Mouse (Mus musculus) hindbrain, embryonic 12.5 days (tissue): ENCODE measurements around the gene Gm39115. TPM values are rescaled to one million over a fixed set of nuclear protein-coding genes. Genes with fewer than 3 reads are reported as not detected.
"Not testable (repeated sequence)": the region's sequence is repeated elsewhere in the genome, so short reads cannot be mapped to it uniquely, and the experiment has no call there.

Experiments used
- ATAC-seq: fragments of 200-750 bp; cut with Nextera tagmentation; 2 replicates; pipeline ENCODE4 v1.8.0; 2017; ENCODE audit warnings: moderate TSS enrichment; ENCODE audit not compliant: low FRiP score
- H3K27ac ChIP-seq: fragments of 300-500 bp; sonication (generic); 2 replicates; pipeline ENCODE4 v1.5.1; 2016; ENCODE audit warnings: mild to moderate bottlenecking
- H3K27me3 ChIP-seq: fragments of 300-500 bp; sonication (generic); 2 replicates; pipeline ENCODE4 v1.6.1; 2016; ENCODE audit warnings: mild to moderate bottlenecking
- H3K36me3 ChIP-seq: fragments of 300-500 bp; sonication (generic); 2 replicates; pipeline ENCODE4 v1.6.1; 2016; ENCODE audit warnings: mild to moderate bottlenecking
- H3K4me1 ChIP-seq: fragments of 300-500 bp; sonication (generic); 2 replicates; pipeline ENCODE4 v1.6.1; 2016
- H3K4me2 ChIP-seq: fragments of 300-500 bp; sonication (generic); replicated peaks from 2 replicates; pipeline ENCODE4 v1.6.1; 2016; ENCODE audit warnings: mild to moderate bottlenecking
- H3K4me3 ChIP-seq: fragments of 300-500 bp; sonication (generic); 2 replicates; pipeline ENCODE4 v1.5.1; 2016; ENCODE audit warnings: mild to moderate bottlenecking
- H3K9ac ChIP-seq: fragments of 300-500 bp; sonication (generic); 2 replicates; pipeline ENCODE4 v1.6.1; 2016; ENCODE audit warnings: mild to moderate bottlenecking, moderate library complexity
- H3K9me3 ChIP-seq: fragments of 300-500 bp; sonication (generic); replicated peaks from 2 replicates; pipeline ENCODE4 v1.6.1; 2016; ENCODE audit warnings: mild to moderate bottlenecking
- WGBS: fragments of 180-500 bp; shearing (Covaris S2); methylation state at CpG from one replicate; pipeline ENCODE4 v1.1.7; 2016; 5-methylcytosine and 5-hydroxymethylcytosine counted together
- polyA plus RNA-seq: library from polyadenylated mRNA; unstranded; fragments of >200 nt; fragmentation: Nextera tagmentation; extraction: Ambion mirVana; gene quantifications from 2 replicates; pipeline ENCODE4 v1.2.1, GENCODE M21; 2016

Gene Gm39115
- not detected in 2 replicates for polyA plus RNA-seq

DNA sequence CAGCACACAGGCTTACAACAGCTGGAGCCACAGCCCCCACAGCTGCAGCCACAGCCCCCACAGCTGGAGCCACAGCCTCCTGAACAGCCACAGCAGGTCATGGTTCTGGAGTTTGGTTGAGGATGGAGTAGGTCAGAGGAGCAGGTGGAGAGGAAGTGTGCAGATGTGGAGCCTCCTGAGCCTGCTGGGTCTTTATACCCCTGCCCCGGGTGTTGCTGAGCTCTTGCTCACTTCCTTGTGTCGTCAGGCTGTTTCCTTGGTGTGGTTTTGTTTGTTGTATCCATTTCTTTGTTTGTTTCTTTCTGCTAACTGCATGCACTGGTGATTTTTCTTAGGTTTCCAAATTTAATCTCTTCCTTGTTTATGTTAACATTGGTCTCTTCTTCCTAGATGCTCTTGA, at the start of gene Gm39115:
Gene Gm39115, minus strand, starts transcription at position 101 of the 400 bp plus-strand sequence.
- ATAC-seq, H3K36me3 ChIP-seq, H3K27ac ChIP-seq, H3K9ac ChIP-seq, H3K27me3 ChIP-seq, H3K4me1 ChIP-seq, H3K9me3 ChIP-seq, H3K4me2 ChIP-seq, H3K4me3 ChIP-seq: not testable (repeated sequence)
- WGBS, result 39% methylated on average over 2 of the region's 2 CpGs

DNA sequence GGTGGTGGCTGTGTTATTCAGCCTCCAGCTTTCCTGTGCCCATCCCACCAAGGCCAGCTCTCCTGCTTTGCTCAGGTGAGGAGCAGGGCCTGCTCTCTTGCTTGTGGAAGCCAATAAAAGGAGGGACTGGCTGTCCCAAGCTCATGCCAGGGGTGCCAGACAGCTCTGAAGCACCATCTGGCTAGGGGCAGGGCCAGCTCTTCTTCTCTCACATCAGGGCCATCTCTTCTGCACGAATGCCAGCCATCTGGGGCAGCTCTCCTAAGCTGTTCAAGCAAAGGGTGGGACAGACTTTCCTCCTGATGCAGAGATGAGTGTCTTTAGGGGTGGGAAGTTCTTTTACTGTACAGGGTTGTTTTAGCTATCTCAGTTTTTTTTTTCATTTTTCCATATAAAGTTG, 45.2 kb upstream of the Gm39115 start:
- WGBS, result 56% methylated on average over 1 of the region's 1 CpGs
- H3K27me3 ChIP-seq, result no peaks in the 10 kb centered on the region
- H3K9me3 ChIP-seq, result no peaks in the 10 kb centered on the region
- no peak overlapping the region for H3K4me3 ChIP-seq
- no peak overlapping the region for H3K9ac ChIP-seq
- no peak overlapping the region for H3K4me2 ChIP-seq
- no peaks in the 10 kb centered on the region for H3K36me3 ChIP-seq
- H3K4me1 ChIP-seq, result no peaks in the 10 kb centered on the region
- ATAC-seq, result no peak
- H3K27ac ChIP-seq, result no peak overlapping the region

DNA sequence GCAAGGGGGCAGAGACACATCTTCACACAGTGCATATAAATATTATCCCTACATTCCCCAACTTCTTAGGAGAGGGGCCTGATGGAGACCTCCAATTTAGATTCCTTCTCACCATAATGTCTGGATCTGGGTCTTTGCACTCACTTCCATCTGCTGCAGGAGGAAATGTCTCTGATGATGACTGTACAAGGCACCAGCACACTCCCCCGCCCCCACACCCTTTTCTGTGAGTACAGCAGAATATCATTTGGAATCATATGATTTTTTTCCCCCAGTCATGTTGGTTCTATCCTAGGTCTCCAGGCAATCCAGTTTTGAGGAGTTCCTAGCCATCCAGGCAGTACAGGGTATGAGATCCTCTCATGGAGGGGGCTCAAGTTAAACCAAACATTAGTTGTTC, 42.9 kb upstream of the Gm39115 start:
- Histone ChIP-seq H3K36me3 (no peaks in the 10 kb centered on the region), H3K27me3 (no peaks in the 10 kb centered on the region), H3K4me3 (no peak overlapping the region), H3K9me3 (no peaks in the 10 kb centered on the region), H3K9ac (no peak overlapping the region), H3K27ac (no peak overlapping the region), H3K4me2 (no peak overlapping the region), H3K4me1 (no peaks in the 10 kb centered on the region)
- ATAC-seq, result no peak
- 86% methylated on average over 1 of the region's 1 CpGs for WGBS

DNA sequence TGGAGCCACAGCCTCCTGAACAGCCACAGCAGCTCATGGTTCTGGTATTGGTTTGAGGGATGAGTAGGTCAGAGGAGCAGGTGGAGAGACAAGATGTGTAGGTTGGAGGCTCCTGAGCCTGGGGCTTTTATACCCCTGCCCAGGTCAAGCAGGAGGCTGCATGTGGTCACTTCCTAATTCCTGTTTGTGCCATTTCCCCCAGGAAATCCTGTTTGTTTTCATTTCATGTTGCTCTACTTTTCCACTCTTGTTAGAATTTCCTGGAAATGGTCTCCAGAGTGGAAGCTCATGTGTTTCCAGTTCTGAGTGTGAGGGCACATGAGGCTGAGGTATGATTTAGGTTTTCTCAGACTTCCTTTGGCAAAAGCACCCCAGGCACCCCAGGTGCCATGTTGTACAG, 40.1 kb upstream of the Gm39115 start, which contains the start of gene Krtap5-2:
Gene Krtap5-2, minus strand, starts transcription at position 101 of the 400 bp plus-strand sequence.
- H3K27me3 ChIP-seq, H3K36me3 ChIP-seq, H3K4me1 ChIP-seq, H3K9me3 ChIP-seq, H3K9ac ChIP-seq, H3K4me3 ChIP-seq, H3K27ac ChIP-seq, H3K4me2 ChIP-seq, ATAC-seq: not testable (repeated sequence)

DNA sequence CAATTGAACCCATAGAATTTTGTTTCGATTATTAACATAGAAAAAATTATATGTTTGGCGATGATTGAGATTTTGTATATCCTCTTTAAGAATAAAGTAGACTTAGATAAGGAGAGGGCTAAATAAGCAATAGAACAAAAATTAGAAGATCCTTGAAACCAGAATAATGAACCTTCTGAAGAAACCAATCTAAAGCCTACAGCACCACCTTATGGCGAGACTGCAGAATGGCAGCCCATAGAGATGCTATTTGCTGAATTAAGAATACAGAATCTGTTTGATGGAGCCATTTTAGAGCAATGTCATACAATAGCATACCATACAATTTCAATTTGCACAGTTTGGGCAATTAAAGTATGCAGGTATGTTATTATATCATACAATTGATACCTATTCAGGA, 34.0 kb upstream of the Gm39115 start:
- ATAC-seq, result no peak
- 45% methylated on average over 3 of the region's 3 CpGs for WGBS

DNA sequence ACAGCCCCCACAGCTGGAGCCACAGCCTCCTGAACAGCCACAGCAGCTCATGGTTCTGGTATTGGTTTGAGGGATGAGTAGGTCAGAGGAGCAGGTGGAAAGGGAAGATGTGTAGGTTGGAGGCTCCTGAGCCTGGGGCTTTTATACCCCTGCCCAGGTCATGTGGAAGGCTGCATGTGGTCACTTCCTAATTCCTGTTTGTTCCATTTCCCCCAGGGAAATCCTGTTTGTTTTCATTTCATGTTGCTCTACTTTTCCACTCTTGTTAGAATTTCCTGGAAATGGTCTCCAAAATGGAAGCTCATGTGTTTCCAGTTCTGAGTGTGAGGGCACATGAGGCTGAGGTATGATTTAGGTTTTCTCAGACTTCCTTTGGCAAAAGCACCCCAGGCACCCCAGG, 29.8 kb upstream of the Gm39115 start, which contains the start of gene Gm4553:
Gene Gm4553, minus strand, starts transcription at position 101 of the 400 bp plus-strand sequence.
- H3K27me3 ChIP-seq, H3K36me3 ChIP-seq, H3K4me1 ChIP-seq, H3K9ac ChIP-seq, H3K9me3 ChIP-seq, ATAC-seq, H3K4me3 ChIP-seq, H3K27ac ChIP-seq, H3K4me2 ChIP-seq: not testable (repeated sequence)

More for the DNA sequence above, 34.0 kb upstream of the Gm39115 start:
- H3K9ac ChIP-seq, result no peak overlapping the region
- no peaks in the 10 kb centered on the region for H3K9me3 ChIP-seq
- H3K4me3 ChIP-seq, result no peak overlapping the region
- no peaks in the 10 kb centered on the region for H3K4me1 ChIP-seq
- no peak overlapping the region for H3K27ac ChIP-seq
- H3K27me3 ChIP-seq, result no peaks in the 10 kb centered on the region
- H3K4me2 ChIP-seq, result no peak overlapping the region
- H3K36me3 ChIP-seq, result no peaks in the 10 kb centered on the region

DNA sequence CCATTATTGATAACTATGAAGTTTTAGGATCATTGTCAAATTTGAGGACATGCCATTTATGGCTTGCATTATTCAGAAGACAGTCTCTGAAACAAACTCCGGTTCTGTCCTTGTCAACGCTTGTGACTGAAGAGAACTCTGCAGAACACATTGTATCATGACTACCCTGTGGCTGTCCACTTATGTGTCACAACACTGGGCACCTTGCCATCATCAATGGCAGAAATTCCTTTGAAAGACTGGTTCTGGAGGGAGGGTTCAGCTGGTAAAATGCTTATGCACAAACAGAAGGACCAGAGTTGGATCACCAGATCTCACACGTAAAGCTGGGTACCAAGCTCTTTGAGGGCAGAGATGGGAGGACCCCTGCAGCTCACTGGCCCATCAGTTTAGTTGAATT, 23.5 kb upstream of the Gm39115 start:
- Histone ChIP-seq H3K9ac (no peak overlapping the region), H3K9me3 (no peaks in the 10 kb centered on the region), H3K4me3 (no peak overlapping the region), H3K4me1 (no peaks in the 10 kb centered on the region), H3K27ac (no peak overlapping the region), H3K27me3 (no peaks in the 10 kb centered on the region; the same call in 1 of the 2 replicates), H3K4me2 (no peak overlapping the region), H3K36me3 (no peaks in the 10 kb centered on the region)
- no peak for ATAC-seq
- WGBS, result 98% methylated on average over 3 of the region's 3 CpGs

DNA sequence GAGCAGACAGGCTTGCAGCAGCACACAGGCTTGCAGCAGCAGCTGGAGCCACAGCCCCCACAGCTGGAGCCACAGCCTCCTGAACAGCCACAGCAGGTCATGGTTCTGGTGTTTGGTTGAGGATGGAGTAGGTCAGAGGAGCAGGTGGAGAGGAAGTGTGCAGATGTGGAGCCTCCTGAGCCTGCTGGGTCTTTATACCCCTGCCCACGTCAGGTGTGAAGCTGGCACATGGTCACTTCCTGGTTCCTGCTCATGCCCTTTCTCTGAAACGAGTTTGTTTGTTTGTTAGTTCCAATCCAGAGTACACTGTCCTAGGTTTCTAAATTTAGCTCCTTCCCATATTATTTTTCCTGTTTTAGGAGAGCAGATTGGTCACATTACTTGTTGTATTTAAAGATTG, 21.2 kb upstream of the Gm39115 start, which contains the start of gene Gm29735:
Gene Gm29735, minus strand, starts transcription at position 101 of the 400 bp plus-strand sequence.
- H3K4me1 ChIP-seq, ATAC-seq, H3K4me2 ChIP-seq, H3K27me3 ChIP-seq, H3K9ac ChIP-seq, H3K4me3 ChIP-seq, H3K36me3 ChIP-seq, H3K9me3 ChIP-seq, H3K27ac ChIP-seq: not testable (repeated sequence)
- 65% methylated on average over 2 of the region's 2 CpGs for WGBS

DNA sequence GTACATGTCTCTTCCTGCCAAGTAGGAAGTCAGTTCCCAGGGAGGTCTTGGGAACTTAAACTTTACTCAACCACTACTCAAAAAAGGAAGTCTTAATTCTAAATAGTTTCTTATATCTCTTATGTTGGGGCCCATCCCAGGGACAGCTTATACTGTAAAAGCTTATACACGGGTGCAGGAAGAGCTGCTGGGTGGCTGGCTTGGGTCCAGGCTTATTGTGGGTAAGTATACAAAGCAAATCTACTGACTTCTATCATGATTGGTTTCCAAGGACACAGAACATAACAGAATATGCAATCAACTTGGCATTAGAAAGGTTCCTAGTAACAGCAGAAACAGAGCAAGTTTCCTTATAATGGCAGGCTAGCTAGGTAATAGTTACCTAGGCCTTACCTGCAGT, 19.5 kb upstream of the Gm39115 start:
- Histone ChIP-seq H3K4me2 (no peak overlapping the region), H3K4me3 (no peak overlapping the region), H3K27me3 (no peaks in the 10 kb centered on the region), H3K4me1 (no peaks in the 10 kb centered on the region), H3K9ac (no peak overlapping the region), H3K9me3 (no peaks in the 10 kb centered on the region), H3K36me3 (no peaks in the 10 kb centered on the region), H3K27ac (no peak overlapping the region)
- ATAC-seq, result no peak
- WGBS, result 81% methylated on average over 1 of the region's 1 CpGs

DNA sequence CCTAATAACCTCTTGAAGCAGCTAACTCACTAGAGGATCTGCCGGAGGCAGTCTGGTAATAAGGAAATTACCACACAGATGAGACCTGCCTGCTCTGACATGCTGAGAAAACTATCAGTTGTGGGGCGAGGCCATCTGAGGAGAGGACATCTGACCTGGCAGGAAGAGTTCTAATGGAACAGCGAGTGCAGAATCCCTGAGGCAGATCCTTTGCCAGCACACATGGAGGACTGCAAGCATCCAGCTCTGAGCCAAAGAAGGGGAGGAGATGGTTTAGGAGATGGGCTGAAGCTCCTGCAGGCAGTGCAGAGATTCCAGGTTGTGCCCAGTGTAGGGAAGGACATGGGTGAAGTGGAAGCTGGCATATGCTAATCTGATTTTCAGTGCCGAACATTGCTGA, 16.4 kb upstream of the Gm39115 start:
- Histone ChIP-seq H3K9me3 (no peaks in the 10 kb centered on the region), H3K4me3 (no peak overlapping the region), H3K27me3 (no peaks in the 10 kb centered on the region), H3K9ac (no peak overlapping the region), H3K36me3 (no peaks in the 10 kb centered on the region), H3K4me1 (no peaks in the 10 kb centered on the region), H3K27ac (no peak overlapping the region), H3K4me2 (no peak overlapping the region)
- 86% methylated on average over 4 of the region's 4 CpGs for WGBS
- ATAC-seq, result no peak

DNA sequence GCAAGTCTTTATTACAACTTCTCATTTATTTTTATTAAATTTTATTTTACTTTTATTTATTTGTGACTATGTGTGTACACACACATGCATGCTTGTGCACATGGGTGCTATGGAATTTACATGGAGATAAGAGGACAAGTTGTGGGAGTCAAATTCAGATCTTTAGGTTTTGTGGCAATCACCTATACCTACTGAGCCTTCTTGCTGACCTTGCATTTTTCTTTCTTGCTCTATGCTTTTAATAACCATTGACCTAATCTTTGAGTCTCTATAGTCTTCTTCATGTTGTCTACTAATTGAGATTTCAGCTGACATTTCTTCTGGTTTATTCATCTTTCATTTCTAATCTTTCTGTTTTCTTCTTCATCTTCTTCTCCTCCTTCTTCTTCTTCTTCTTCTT, 12.8 kb upstream of the Gm39115 start:
- Histone ChIP-seq H3K4me3 (no peak overlapping the region), H3K4me2 (no peak overlapping the region), H3K27ac (no peak overlapping the region), H3K9ac (no peak overlapping the region), H3K9me3 (no peaks in the 10 kb centered on the region), H3K36me3 (no peaks in the 10 kb centered on the region), H3K4me1 (no peaks in the 10 kb centered on the region), H3K27me3 (no peaks in the 10 kb centered on the region)
- ATAC-seq, result no peak

DNA sequence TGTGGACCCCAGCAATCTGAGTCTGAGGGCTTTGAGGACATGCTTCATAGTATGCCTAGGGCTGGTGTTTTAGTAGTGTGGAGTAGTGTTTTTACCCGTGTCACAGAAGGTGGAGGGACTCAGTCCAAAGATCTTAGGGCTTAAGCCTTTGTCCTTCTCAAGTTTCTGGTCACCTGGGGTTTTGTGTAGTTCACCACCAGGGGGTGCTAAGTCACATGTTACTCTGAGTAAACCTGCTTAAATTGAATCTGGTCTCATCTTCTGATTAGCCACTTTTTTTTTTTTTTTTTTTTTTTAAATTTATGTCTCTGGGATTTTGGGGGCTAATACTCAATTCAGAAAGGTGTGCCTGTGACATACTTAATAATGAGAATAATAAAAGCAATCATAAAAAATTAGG, 10.2 kb upstream of the Gm39115 start:
- H3K9me3 ChIP-seq, result no peaks in the 10 kb centered on the region
- 11% methylated on average over 1 of the region's 1 CpGs for WGBS
- H3K4me3 ChIP-seq, result no peak overlapping the region
- no peaks in the 10 kb centered on the region for H3K4me1 ChIP-seq
- no peaks in the 10 kb centered on the region for H3K27me3 ChIP-seq
- no peak for ATAC-seq
- no peak overlapping the region for H3K27ac ChIP-seq
- no peak overlapping the region for H3K4me2 ChIP-seq
- H3K36me3 ChIP-seq, result no peaks in the 10 kb centered on the region
- no peak overlapping the region for H3K9ac ChIP-seq

DNA sequence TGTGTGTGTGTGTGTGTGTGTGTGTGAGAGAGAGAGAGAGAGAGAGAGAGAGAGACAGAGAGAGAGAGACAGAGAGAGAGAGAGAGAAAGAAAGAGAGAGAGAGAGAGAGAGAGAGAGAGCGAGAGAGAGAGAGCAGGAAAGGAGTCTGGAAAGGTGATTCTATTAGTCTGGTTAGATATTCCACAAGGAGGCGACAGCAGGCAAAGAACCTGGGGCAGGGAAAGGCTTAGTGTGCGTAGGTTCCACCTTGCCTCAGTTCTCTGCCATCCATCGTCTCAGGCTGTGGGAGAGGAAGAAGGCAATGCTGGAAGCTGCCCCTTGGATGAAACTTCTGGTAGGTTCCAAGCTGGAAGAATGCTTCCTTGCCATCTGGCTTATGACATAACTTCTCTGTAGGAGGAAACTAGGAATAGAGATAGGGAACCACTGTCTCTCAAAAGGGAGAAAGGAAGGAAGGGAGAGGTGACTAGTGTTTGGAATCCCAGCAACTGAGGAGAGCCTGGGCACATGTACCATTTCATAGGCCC, 9.6 kb upstream of the Gm39115 start:
- Histone ChIP-seq H3K27ac (no peak overlapping the region), H3K4me1 (no peaks in the 10 kb centered on the region), H3K4me3 (no peak overlapping the region), H3K9me3 (no peaks in the 10 kb centered on the region), H3K4me2 (no peak overlapping the region), H3K36me3 (no peaks in the 10 kb centered on the region), H3K27me3 (no peaks in the 10 kb centered on the region), H3K9ac (no peak overlapping the region)
- WGBS, result 53% methylated on average over 4 of the region's 4 CpGs
- ATAC-seq, result no peak
